Mouse (Mus musculus): ENCODE measurements around the gene Krt86.
A peak's percentile ranks its signal among the peaks of the same experiment; 100 is the strongest.
"Not testable (repeated sequence)": the region's sequence is repeated elsewhere in the genome, so short reads cannot be mapped to it uniquely, and the experiment has no call there.

Gene Krt86

DNA sequence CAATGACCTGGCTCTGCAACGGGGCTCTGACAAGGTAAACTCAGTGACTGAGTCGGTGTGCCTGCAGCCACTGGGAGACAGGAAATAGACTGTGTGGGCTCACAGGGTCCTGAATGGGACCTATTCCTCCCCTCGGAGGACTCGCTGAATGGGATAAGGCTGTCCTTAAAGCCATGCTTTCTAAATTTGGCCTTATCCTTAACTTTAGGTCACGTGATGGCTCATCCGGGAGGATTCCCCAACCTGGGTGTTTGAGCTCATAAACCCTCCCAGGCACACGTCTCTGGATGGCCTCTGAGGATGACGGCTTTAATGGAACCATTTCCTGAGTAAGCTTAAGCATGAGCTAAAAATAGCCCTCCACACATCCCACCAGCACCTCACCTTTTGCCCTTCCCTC, 19.4 kb downstream of the Krt86 start:
- DNase-seq (ENCODE audit: low read depth, low spot score), result no peak

- DNase-seq (ENCODE audit: low read depth, low spot score), result no peak
These were observed 20.4 kb downstream of the Krt86 start for GRCm38 (mm10) chr15:101493713-101494112.

DNA sequence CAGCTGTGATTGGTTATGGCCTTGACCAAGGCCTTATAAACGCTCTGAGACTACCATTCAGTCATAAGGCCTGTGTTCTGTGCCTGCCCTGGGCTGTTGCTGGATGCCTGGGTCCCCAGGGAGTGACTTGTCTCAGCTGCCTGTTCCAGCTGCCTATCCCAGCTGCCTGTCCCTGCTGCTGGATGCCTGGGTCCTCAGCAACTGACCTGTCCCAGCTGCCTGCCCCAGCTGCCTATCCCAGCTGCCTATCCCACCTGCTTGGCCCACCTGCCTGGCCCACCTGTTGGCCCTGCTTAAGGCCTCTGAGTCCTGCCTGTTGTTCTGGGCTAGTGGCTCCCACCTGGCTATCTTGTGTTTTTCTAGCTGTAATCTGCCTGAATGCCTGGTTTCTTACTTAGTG, 20.9 kb downstream of the Krt86 start:
- no peak for DNase-seq (ENCODE audit: low read depth, low spot score)

DNA sequence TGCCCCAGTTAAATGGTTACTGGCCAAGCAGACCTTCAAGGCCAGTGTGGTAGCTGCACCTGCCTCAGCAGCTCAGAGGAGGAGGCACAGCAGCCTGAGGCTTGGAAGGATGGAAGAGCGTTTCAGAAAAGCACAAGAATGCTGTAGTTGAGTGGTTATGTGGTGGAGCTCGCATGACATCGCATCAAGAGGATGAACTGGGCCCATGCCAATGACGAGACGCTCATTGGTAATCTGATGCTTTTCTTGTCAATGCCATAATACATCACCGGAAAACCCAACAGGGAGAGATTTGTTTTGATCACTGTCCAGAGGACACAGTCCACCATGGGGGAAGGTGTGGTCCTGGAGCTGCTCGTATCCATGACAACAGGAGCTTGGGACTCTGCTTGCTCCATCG, 22.0 kb downstream of the Krt86 start:
- DNase-seq (ENCODE audit: low read depth, low spot score), result no peak

- no peak for DNase-seq (ENCODE audit: low read depth, low spot score)
These were observed 23.9 kb downstream of the Krt86 start for GRCm38 (mm10) chr15:101497181-101497580.

DNA sequence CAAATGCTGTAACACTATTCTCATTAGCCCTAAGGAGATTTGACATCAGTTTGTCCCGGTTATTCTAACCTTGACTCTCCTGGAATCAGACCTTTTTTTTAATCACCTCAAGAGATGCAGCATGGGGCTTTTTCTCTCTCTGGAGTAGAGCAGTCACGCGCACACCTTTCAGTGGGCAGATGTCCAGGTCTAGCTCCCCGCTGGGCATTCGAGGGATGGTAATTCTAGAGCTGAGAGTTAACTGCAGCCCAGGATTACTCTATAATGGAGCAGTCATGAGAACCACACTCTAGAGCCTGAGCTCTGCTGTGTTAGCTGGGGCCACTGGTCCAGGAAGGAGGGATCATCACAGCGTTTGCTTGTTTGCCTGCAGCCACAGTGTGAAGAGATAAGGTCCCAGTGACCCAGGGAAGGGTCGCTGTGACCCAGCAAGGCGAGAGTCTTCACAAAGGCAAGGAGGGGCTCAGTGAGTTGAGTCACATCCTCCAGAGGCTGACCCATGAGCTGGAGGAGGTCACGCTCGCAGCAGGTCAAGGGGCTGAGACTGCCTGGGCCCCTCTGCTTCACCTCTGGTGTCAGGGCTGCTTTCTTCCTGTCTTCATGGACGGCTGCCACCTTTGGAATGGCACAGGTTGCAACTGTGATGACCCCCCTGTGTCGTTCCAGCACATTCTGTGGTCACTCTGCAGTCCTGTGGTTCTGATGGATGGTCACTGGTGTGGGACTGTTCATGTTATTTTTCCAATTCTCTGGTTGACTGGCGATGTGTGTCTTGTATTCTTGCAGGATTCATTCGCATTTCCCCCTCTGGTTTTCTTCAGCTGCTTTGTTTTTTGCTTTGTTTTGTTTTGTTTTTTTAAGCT, 33.8 kb downstream of the Krt86 start:
- DNase-seq (ENCODE audit: low read depth, low spot score), result no peak

DNA sequence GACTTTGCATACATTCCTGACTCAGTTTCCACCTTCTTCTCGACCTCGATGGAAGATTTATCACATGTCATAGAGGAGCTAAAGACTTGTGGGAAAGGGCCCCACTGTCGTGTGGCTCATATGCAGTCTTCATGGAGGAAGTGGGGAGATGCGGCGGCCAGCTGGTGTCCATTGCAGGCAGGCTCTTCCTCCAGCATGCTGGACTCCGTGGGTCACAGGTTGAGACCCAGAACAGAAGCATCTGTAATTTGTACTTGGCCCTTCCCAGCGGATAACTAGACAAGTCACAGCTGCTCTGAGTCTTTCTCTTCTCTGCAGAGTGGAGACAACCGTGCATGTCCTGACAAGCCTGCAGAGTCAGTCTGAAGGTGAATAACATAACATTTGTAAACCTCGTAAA, 35.0 kb downstream of the Krt86 start:
- DNase-seq (ENCODE audit: low read depth, low spot score), result no peak

DNA sequence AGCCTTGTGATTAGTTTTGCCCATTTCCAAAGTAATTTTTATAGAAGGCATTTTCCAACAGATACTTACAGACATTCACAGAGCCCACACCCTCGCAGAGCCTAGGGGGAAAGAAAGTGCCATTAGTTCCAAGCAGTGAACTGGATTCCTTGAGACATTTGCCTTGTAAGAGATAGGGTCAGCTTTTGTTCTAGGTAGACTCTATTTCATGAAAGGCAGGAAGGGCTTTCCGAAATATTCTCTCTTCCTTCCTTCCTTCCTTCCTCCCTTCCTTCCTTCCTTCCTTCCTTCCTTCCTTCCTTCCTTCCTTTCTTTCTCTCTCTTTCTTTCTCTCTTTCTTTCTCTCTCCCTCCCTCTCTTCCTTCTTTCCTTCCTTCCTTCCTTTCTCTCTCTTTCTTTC, 43.9 kb downstream of the Krt86 start, which contains the start of gene Gm49425:
Gene Gm49425 (minus strand): TSS at position 101 of the 400 bp plus-strand sequence.
- not testable (repeated sequence) for DNase-seq (ENCODE audit: low read depth, low spot score)

DNA sequence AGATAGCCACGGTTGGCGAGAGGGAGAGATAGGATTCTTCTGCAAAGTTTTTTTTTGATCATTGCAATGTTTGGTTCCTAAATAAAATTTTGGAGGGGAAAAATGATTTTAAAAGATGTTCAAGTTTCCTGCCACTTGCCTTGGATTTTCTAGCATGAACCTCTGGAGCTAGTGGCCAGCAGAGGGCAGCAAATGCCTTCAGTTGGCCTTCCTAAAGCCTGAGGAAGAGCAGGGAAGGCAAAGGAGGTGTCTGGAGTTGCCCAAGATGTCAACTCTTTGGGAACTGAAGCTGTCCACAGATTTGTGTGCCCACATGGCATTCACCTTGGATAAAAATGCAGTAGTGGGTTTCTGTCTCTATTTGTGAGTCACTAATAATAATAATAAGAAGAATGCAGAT, 46.5 kb downstream of the Krt86 start:
- peak; percentile 56 for DNase-seq (ENCODE audit: low read depth, low spot score)

- DNase-seq (ENCODE audit: low read depth, low spot score), result no peak
These were observed 49.4 kb downstream of the Krt86 start for GRCm38 (mm10) chr15:101522556-101523232.
